Mouse (Mus musculus) heart, postnatal 36 days (tissue): ENCODE results near the gene Klf5. TPM values are rescaled to one million over a fixed set of nuclear protein-coding genes. Genes with fewer than 3 reads are reported as not detected.

Experiments used
- DNase-seq, 2 experiments: peaks; one replicate each; pipeline ENCODE4 v3.0.0; 2021 to 2022
- intact Hi-C: fragments of 180-260 bp; cut with DNase I; formaldehyde crosslinking; loops from one replicate; pipeline ENCODE4 v1.15.1; 2025
- total RNA-seq, 2 experiments: library from RNA; stranded (reverse); gene quantifications; 2 replicates each; pipeline ENCODE4 v1.2.3; 2021

Gene Klf5
- total RNA-seq, 2 experiments from 2014 or later: 0.76 to 0.94 TPM

- intact Hi-C loops: no loop called here
- no peak for DNase-seq
These were observed 7.9 kb downstream of the Klf5 start for GRCm38 (mm10) chr14:99306410-99306809.

GRCm38 (mm10) chr14:99309606-99310005, 11.1 kb downstream of the Klf5 start:
- no peak for DNase-seq
- intact Hi-C loops: no loop called here

- intact Hi-C loops: no loop called here
- no peak for DNase-seq
These were observed 11.9 kb downstream of the Klf5 start for GRCm38 (mm10) chr14:99310358-99310757.

- intact Hi-C loops: no loop called here
- no peak for DNase-seq
These were observed 14.6 kb downstream of the Klf5 start for GRCm38 (mm10) chr14:99313062-99313461.

- no peak for DNase-seq
- intact Hi-C loops: no loop called here
These were observed 17.8 kb downstream of the Klf5 start for GRCm38 (mm10) chr14:99316275-99316674.

- intact Hi-C loops: no loop called here
These were observed 22.2 kb downstream of the Klf5 start for GRCm38 (mm10) chr14:99320736-99321135.

GRCm38 (mm10) chr14:99323376-99323775, 24.9 kb downstream of the Klf5 start:
- intact Hi-C loops: no loop called here

More at GRCm38 (mm10) chr14:99320736-99321135, 22.2 kb downstream of the Klf5 start:
- no peak for DNase-seq

GRCm38 (mm10) chr14:99324523-99324922, 26.0 kb downstream of the Klf5 start:
- no peak for DNase-seq
- intact Hi-C loops: no loop called here

More at GRCm38 (mm10) chr14:99323376-99323775, 24.9 kb downstream of the Klf5 start:
- no peak for DNase-seq

GRCm38 (mm10) chr14:99325597-99326472, 27.3 kb downstream of the Klf5 start:
- DNase-seq: no peak
- intact Hi-C loops: no loop called here

GRCm38 (mm10) chr14:99336598-99336997, 38.1 kb downstream of the Klf5 start:
- intact Hi-C loops: no loop called here
- DNase-seq: no peak

GRCm38 (mm10) chr14:99339021-99339420, 40.5 kb downstream of the Klf5 start:
- intact Hi-C loops: no loop called here
- no peak for DNase-seq

- no peak for DNase-seq
- intact Hi-C loops: no loop called here
These were observed 41.4 kb downstream of the Klf5 start for GRCm38 (mm10) chr14:99339681-99340522.

- intact Hi-C loops: no loop called here
These were observed 42.2 kb downstream of the Klf5 start for GRCm38 (mm10) chr14:99340703-99341102.

GRCm38 (mm10) chr14:99348175-99348764, 49.8 kb downstream of the Klf5 start:
- intact Hi-C loops: no loop called here
- no peak for DNase-seq

More at GRCm38 (mm10) chr14:99340703-99341102, 42.2 kb downstream of the Klf5 start:
- no peak for DNase-seq

- no peak for DNase-seq
- intact Hi-C loops: no loop called here
These were observed 51.1 kb downstream of the Klf5 start for GRCm38 (mm10) chr14:99349606-99350005.

- DNase-seq: no peak
- intact Hi-C loops: no loop called here
These were observed 54.5 kb downstream of the Klf5 start for GRCm38 (mm10) chr14:99352989-99353388.

GRCm38 (mm10) chr14:99354046-99354445, 55.6 kb downstream of the Klf5 start:
- intact Hi-C loops: no loop called here
- no peak for DNase-seq

GRCm38 (mm10) chr14:99354761-99355609, 56.5 kb downstream of the Klf5 start:
- no peak for DNase-seq
- intact Hi-C loops: no loop called here

GRCm38 (mm10) chr14:99355610-99355870, 57.0 kb downstream of the Klf5 start:
- intact Hi-C loops: no loop called here
- no peak for DNase-seq

GRCm38 (mm10) chr14:99362956-99363355, 64.5 kb downstream of the Klf5 start:
- DNase-seq: peak in 1 of 2 experiments; percentile 1
- intact Hi-C loops: no loop called here
